In the genomic region with DNA sequence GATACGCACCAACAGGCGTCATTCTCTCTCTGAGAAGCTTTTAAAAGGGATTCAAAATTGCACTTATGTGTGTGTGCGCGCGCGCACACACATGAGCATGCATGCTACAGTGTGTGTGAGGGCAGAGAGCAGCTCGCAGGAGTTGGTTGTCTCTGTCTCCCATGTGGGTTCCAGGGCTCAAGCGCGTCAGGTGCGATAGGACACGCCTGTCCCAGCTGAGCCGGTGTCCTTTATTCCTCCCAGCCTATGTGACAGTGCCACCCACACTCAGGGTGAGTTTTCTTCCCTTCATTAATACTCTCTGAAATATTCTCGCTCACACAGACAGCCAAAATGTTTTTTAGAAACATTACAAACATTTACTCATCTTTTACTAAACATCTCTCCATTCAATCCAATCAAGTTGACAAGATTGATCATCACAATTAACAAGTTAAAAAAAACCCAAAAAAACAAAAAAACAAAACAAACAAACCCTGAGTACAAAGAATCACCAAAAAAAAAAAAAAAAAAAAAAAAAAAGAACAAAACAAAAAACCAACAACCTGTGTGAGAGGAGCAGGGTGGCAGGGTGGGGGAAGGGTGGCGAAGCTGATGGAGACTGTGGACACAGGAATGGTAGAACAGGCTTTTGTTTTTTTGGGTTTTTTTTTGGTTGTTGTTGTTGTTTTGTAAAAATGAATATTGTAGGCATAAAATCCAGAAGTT, we compare ENCODE assay signal across 27 mouse cellular contexts. TPM values are rescaled to one million over a fixed set of nuclear protein-coding genes. Genes with fewer than 3 reads are reported as not detected.
DNase-seq lines count a peak whose midpoint lies in the region; ATAC-seq and TF ChIP-seq lines count a peak whose summit lies in the region.
"Had no signal": no experiment of that assay in that cellular context is flagged by ENCODE, and none has a peak within 500 bp of the region (broad histone marks: within the 10 kb centered on the region; RNA-seq: fewer than 3 reads in every experiment).

No protein-coding gene starts in this region.

- H3K9ac ChIP-seq in liver, embryonic 13.5 days = no peak overlapping the region
- H3K9ac ChIP-seq in liver, postnatal 0 days (replicated peaks) = no peak overlapping the region
- H3K9ac ChIP-seq: heart, embryonic 15.5 days; hindbrain, embryonic 13.5 days had no signal

- no peaks in the 10 kb centered on the region for H3K9me3 ChIP-seq in liver, embryonic 13.5 days (replicated peaks)
- no peaks in the 10 kb centered on the region for H3K9me3 ChIP-seq in liver, postnatal 0 days (ENCODE audit: low read length)
- H3K9me3 ChIP-seq: embryonic facial prominence, embryonic 10.5 days; forebrain, embryonic 10.5 days; heart, embryonic 15.5 days; hindbrain, embryonic 13.5 days had no signal

- H3K36me3 ChIP-seq in liver, embryonic 13.5 days = no peaks in the 10 kb centered on the region
- peaks cover 12% of the 10 kb centered on the region for H3K36me3 ChIP-seq in liver, postnatal 0 days (replicated peaks; ENCODE audit: insufficient read depth, low read length)
- H3K36me3 ChIP-seq: embryonic facial prominence, embryonic 10.5 days; forebrain, embryonic 10.5 days; heart, embryonic 15.5 days; hindbrain, embryonic 13.5 days had no signal

- H3K27me3 ChIP-seq in liver, embryonic 13.5 days = no peaks in the 10 kb centered on the region
- H3K27me3 ChIP-seq in liver, postnatal 0 days (ENCODE audit: insufficient read depth, low read length) = no peaks in the 10 kb centered on the region
- H3K27me3 ChIP-seq: heart, embryonic 15.5 days; hindbrain, embryonic 13.5 days; Patski had no signal

- WGBS in liver, embryonic 13.5 days (ENCODE audit: insufficient replicate concordance) = 81% methylated on average over 14 of the region's 14 CpGs
- 90% methylated on average over 14 of the region's 14 CpGs for WGBS in liver, postnatal 0 days (ENCODE audit: insufficient replicate concordance)

- no peak for TF ChIP-seq EP300 in liver, postnatal 0 days (IDR thresholded peaks at IDR 0.05; ENCODE audit: low read depth)

- peak; percentile 14 for DNase-seq in thymus, postnatal 0 days (ENCODE audit: low spot score)
- no peak for DNase-seq in thymus, postnatal 10 days (ENCODE audit: low spot score in 2 of 2)
- no peak for DNase-seq in liver, embryonic 13.5 days
- no peak for DNase-seq in liver, postnatal 0 days
- no peak for DNase-seq in right cerebral cortex, postnatal 25 days
- DNase-seq: adrenal gland, postnatal 14 days; B cell, adult 2 months; cerebellum, adult 11-12 months; cerebellum, postnatal 10 days; gastrocnemius, postnatal 14 days; heart, adult 2 months; heart, postnatal 14 days had no signal

- peak overlapping the region; percentile 64 for H3K27ac ChIP-seq in liver, embryonic 13.5 days
- H3K27ac ChIP-seq in liver, postnatal 0 days (ENCODE audit: low read depth) = no peak overlapping the region
- H3K27ac ChIP-seq: embryonic facial prominence, embryonic 10.5 days; forebrain, embryonic 10.5 days; heart, adult 2 months; heart, embryonic 15.5 days; hindbrain, embryonic 13.5 days had no signal

- no peak overlapping the region for H3K4me2 ChIP-seq in liver, embryonic 13.5 days
- H3K4me2 ChIP-seq in liver, postnatal 0 days (ENCODE audit: low read depth, low read length) = no peak overlapping the region
- H3K4me2 ChIP-seq: heart, embryonic 11.5 days; heart, embryonic 15.5 days; hindbrain, embryonic 13.5 days had no signal

- no peak for TF ChIP-seq CTCF in liver, postnatal 0 days (IDR thresholded peaks at IDR 0.05; ENCODE audit: low read depth)

- H3K4me1 ChIP-seq in liver, embryonic 13.5 days (replicated peaks) = peaks cover 30% of the 10 kb centered on the region
- H3K4me1 ChIP-seq in liver, postnatal 0 days (ENCODE audit: insufficient read depth) = 0 out of 2 replicates have a peak, but pooled peaks cover 5% of the 10 kb centered on the region
- H3K4me1 ChIP-seq: embryonic facial prominence, embryonic 10.5 days; forebrain, embryonic 10.5 days; heart, embryonic 15.5 days; hindbrain, embryonic 13.5 days had no signal

- no peak overlapping the region for H3K4me3 ChIP-seq in liver, embryonic 13.5 days (replicated peaks)
- no peak overlapping the region for H3K4me3 ChIP-seq in liver, postnatal 0 days (ENCODE audit: low read depth, low read length)
- H3K4me3 ChIP-seq: embryonic facial prominence, embryonic 10.5 days; erythroblast, embryonic 14.5 days; forebrain, embryonic 10.5 days; heart, adult 2 months; heart, embryonic 15.5 days; hindbrain, embryonic 13.5 days had no signal

- peak; percentile 36; the same call in 1 of the 2 replicates for ATAC-seq in erythroblast, adult 5-6 weeks (replicated peaks; ENCODE audit: low FRiP score, poor library complexity, severe bottlenecking)
- peak; percentile 71 for ATAC-seq in liver, embryonic 13.5 days (ENCODE audit: low read depth)
- peak; percentile 51; the same call in 1 of the 2 replicates for ATAC-seq in liver, postnatal 0 days
- ATAC-seq in megakaryocyte-erythroid progenitor cell, adult 5-6 weeks (replicated peaks; ENCODE audit: low FRiP score, low TSS enrichment, poor library complexity, severe bottlenecking) = no peak
- ATAC-seq: activated CD4-positive, CD25-positive, alpha-beta regulatory T cell, adult 4 months; CD4-positive, CD25-positive, alpha-beta regulatory T cell, adult 4 months; forebrain, embryonic 14.5 days; Patski had no signal

RNA-seq across cellular contexts. Expression of a gene that starts 10.9 kb away (rescaled TPM):
- 91.4 and 93.9 TPM in 2 replicates for polyA plus RNA-seq in thymus, postnatal 0 days (2015; fragmentation: Nextera tagmentation; extraction: Ambion mirVana)
- not detected in 2 replicates for total RNA-seq in erythroblast, adult 5-6 weeks (2015; ENCODE audit: low replicate concordance)
- total RNA-seq in erythroblast, adult 5-6 weeks (2017; ENCODE audit: low replicate concordance) = 0.42 TPM in 1 of 2 replicates, not detected in the other
- polyA plus RNA-seq in liver, embryonic 13.5 days (2015; fragmentation: Nextera tagmentation; extraction: Ambion mirVana) = 0.08 and 0.10 TPM in 2 replicates
- 0.29 and 0.52 TPM in 2 replicates for polyA plus RNA-seq in liver, postnatal 0 days (2015; fragmentation: Nextera tagmentation; extraction: Ambion mirVana)
- 0.76 TPM in 1 of 2 replicates, not detected in the other for total RNA-seq in megakaryocyte-erythroid progenitor cell, adult 5-6 weeks (2014; fragmentation: Nextera tagmentation)
- total RNA-seq in megakaryocyte-erythroid progenitor cell, adult 5-6 weeks (2017) = not detected in 2 replicates
- total RNA-seq: adrenal gland, adult 18-20 months; hematopoietic stem cell, adult 5-6 weeks had no signal
- polyA plus RNA-seq: erythroblast, embryonic 14.5 days; Patski had no signal

RNA-seq across cellular contexts. Expression of a gene that starts 38.6 kb away (rescaled TPM):
- polyA plus RNA-seq in thymus, postnatal 0 days (2015; fragmentation: Nextera tagmentation; extraction: Ambion mirVana) = 2.6 and 3.2 TPM in 2 replicates
- 2.7 TPM in 1 of 2 replicates, not detected in the other for total RNA-seq in erythroblast, adult 5-6 weeks (2015; ENCODE audit: low replicate concordance)
- total RNA-seq in erythroblast, adult 5-6 weeks (2017; ENCODE audit: low replicate concordance) = not detected in 2 replicates
- 0.69 TPM in 1 of 2 replicates, not detected in the other for polyA plus RNA-seq in liver, embryonic 13.5 days (2015; fragmentation: Nextera tagmentation; extraction: Ambion mirVana)
- 0.89 and 3.9 TPM in 2 replicates for polyA plus RNA-seq in liver, postnatal 0 days (2015; fragmentation: Nextera tagmentation; extraction: Ambion mirVana)
- total RNA-seq in megakaryocyte-erythroid progenitor cell, adult 5-6 weeks (2014; fragmentation: Nextera tagmentation) = not detected in 2 replicates
- total RNA-seq in megakaryocyte-erythroid progenitor cell, adult 5-6 weeks (2017) = not detected in 2 replicates
- total RNA-seq: adrenal gland, adult 18-20 months; gastrocnemius, postnatal 14 days; hematopoietic stem cell, adult 5-6 weeks had no signal
- polyA plus RNA-seq: activated CD4-positive, CD25-positive, alpha-beta regulatory T cell, adult 4 months; erythroblast, embryonic 14.5 days; forebrain, embryonic 14.5 days; gonadal fat pad, adult 2 months had no signal

RNA-seq across cellular contexts. Expression of a gene that starts 38.8 kb away (rescaled TPM):
- 21.2 and 23.2 TPM in 2 replicates for polyA plus RNA-seq in thymus, postnatal 0 days (2015; fragmentation: Nextera tagmentation; extraction: Ambion mirVana)
- 5.6 and 18.3 TPM in 2 replicates for total RNA-seq in erythroblast, adult 5-6 weeks (2015; ENCODE audit: low replicate concordance)
- total RNA-seq in erythroblast, adult 5-6 weeks (2017; ENCODE audit: low replicate concordance) = 4.5 and 5.3 TPM in 2 replicates
- 8.9 TPM in 2 replicates for polyA plus RNA-seq in liver, embryonic 13.5 days (2015; fragmentation: Nextera tagmentation; extraction: Ambion mirVana)
- polyA plus RNA-seq in liver, postnatal 0 days (2015; fragmentation: Nextera tagmentation; extraction: Ambion mirVana) = 40.3 and 44.1 TPM in 2 replicates
- 5.4 and 10.4 TPM in 2 replicates for total RNA-seq in megakaryocyte-erythroid progenitor cell, adult 5-6 weeks (2014; fragmentation: Nextera tagmentation)
- total RNA-seq in megakaryocyte-erythroid progenitor cell, adult 5-6 weeks (2017) = 5.6 and 7.4 TPM in 2 replicates

RNA-seq across cellular contexts. Expression of a gene that starts 39.0 kb away (rescaled TPM):
- polyA plus RNA-seq in thymus, postnatal 0 days (2015; fragmentation: Nextera tagmentation; extraction: Ambion mirVana) = 19.6 and 31.3 TPM in 2 replicates
- 0.58 and 11.5 TPM in 2 replicates for total RNA-seq in erythroblast, adult 5-6 weeks (2015; ENCODE audit: low replicate concordance)
- total RNA-seq in erythroblast, adult 5-6 weeks (2017; ENCODE audit: low replicate concordance) = 11.2 and 18.7 TPM in 2 replicates
- 8.1 and 9.6 TPM in 2 replicates for polyA plus RNA-seq in liver, embryonic 13.5 days (2015; fragmentation: Nextera tagmentation; extraction: Ambion mirVana)
- 310 and 342 TPM in 2 replicates for polyA plus RNA-seq in liver, postnatal 0 days (2015; fragmentation: Nextera tagmentation; extraction: Ambion mirVana)
- total RNA-seq in megakaryocyte-erythroid progenitor cell, adult 5-6 weeks (2014; fragmentation: Nextera tagmentation) = 5.2 and 13.0 TPM in 2 replicates
- 15.4 and 29.6 TPM in 2 replicates for total RNA-seq in megakaryocyte-erythroid progenitor cell, adult 5-6 weeks (2017)

Comparison
In these comparisons a context has a peak if more than half of its experiments do, and no peak if none do; other contexts are left out.
1. RNA of a gene that starts 10.9 kb away (polyA plus RNA-seq): 91.4 to 93.9 TPM in thymus, postnatal 0 days; 0.29 to 0.52 TPM in liver, postnatal 0 days and 0.08 to 0.10 TPM in liver, embryonic 13.5 days; every median in the first group is over 10 times any median in the second.